Mouse (Mus musculus) gastrocnemius, adult 2 months (tissue): Measurements from ENCODE around the gene Fam160b1. TPM values are rescaled to one million over a fixed set of nuclear protein-coding genes. Genes with fewer than 3 reads are reported as not detected.
A peak's percentile ranks its signal among the peaks of the same experiment; 100 is the strongest.

ENCODE experiments used
- DNase-seq: peaks from one replicate; pipeline ENCODE4 v3.0.0; 2022
- H3K27ac ChIP-seq: fragments of 200-600 bp; 2 replicates; pipeline ENCODE4 v1.8.1; 2022; ENCODE audit warnings: mild to moderate bottlenecking
- H3K4me3 ChIP-seq: fragments of 200-600 bp; 2 replicates; pipeline ENCODE4 v1.8.1; 2022; ENCODE audit warnings: mild to moderate bottlenecking, moderate library complexity
- CTCF ChIP-seq: fragments of 200-600 bp; IDR thresholded peaks from 2 replicates; pipeline ENCODE4 v1.8.1; 2022; ENCODE audit warnings: antibody characterized with exemption, mild to moderate bottlenecking, moderate library complexity
- intact Hi-C: fragments of 180-260 bp; cut with DNase I; formaldehyde crosslinking; loops from one replicate; pipeline ENCODE4 v1.15.1; 2025
- long read RNA-seq, 2 experiments: library from polyadenylated mRNA; stranded (forward); transcript quantifications; one replicate each; pipeline ENCODE4 v2.0.0; 2021
- total RNA-seq, 2 experiments: library from RNA; stranded (reverse); gene quantifications; 2 replicates each; pipeline ENCODE4 v1.2.3; 2021

Gene Fam160b1
- total RNA-seq, result 10 to 100 TPM; 12.0 to 17.4 TPM
- long read RNA-seq, experiment 1, full-length matches to known transcripts, result 6 of 9 reads
- long read RNA-seq, experiment 1, partial matches to known transcripts, result 0 of 9 reads
- long read RNA-seq, experiment 1, other reads (novel, unspliced or antisense), result 3 of 9 reads
- long read RNA-seq, experiment 2, full-length matches to known transcripts, result 16 of 22 reads
- long read RNA-seq, experiment 2, partial matches to known transcripts, result 4 of 22 reads
- long read RNA-seq, experiment 2, other reads (novel, unspliced or antisense), result 2 of 22 reads

- peak; percentile 97 for DNase-seq
- peak; percentile 83 for TF ChIP-seq CTCF
- H3K4me3 ChIP-seq, result peak within 1 kb of the TSS; percentile 90
- intact Hi-C loops, result loop anchor here (10.0 kb wide), 1 partner anchor 546 kb away; no protein-coding TSS in a partner anchor
- peak within 1 kb of the TSS; percentile 98 for H3K27ac ChIP-seq
Observed at GRCm38 (mm10) chr19:57360341-57361130, at the start of gene Fam160b1. Gene Fam160b1, plus strand, starts transcription at chr19:57360680.

GRCm38 (mm10) chr19:57313226-57313625, 47.3 kb upstream of the Fam160b1 start:
- H3K4me3 ChIP-seq, result peak overlapping the region; percentile 87
- H3K27ac ChIP-seq, result peak overlapping the region; percentile 93
- no peak for DNase-seq
- intact Hi-C loops, result no loop called here
- TF ChIP-seq CTCF, result no peak

- intact Hi-C loops, result no loop called here
- peak overlapping the region; percentile 87 for H3K4me3 ChIP-seq
- H3K27ac ChIP-seq, result peak overlapping the region; percentile 93
- TF ChIP-seq CTCF, result no peak
- no peak for DNase-seq
Observed at GRCm38 (mm10) chr19:57313891-57314345, 46.6 kb upstream of the Fam160b1 start.

- H3K4me3 ChIP-seq, result peak within 1 kb of the TSS; percentile 87
- peak; percentile 33 for TF ChIP-seq CTCF
- intact Hi-C loops, result no loop called here
- peak; percentile 72 for DNase-seq
- peak within 1 kb of the TSS; percentile 93 for H3K27ac ChIP-seq
Observed at GRCm38 (mm10) chr19:57314346-57315012, 46.0 kb upstream of the Fam160b1 start, which contains the start of gene Ablim1. Gene Ablim1, minus strand, starts transcription at chr19:57314919.

- H3K27ac ChIP-seq, result peak overlapping the region; percentile 93
- intact Hi-C loops, result no loop called here
- no peak for TF ChIP-seq CTCF
- peak overlapping the region; percentile 87 for H3K4me3 ChIP-seq
- DNase-seq, result no peak
Observed at GRCm38 (mm10) chr19:57315013-57315565, 45.4 kb upstream of the Fam160b1 start.

GRCm38 (mm10) chr19:57316597-57316996, 43.9 kb upstream of the Fam160b1 start:
- DNase-seq, result no peak
- intact Hi-C loops, result no loop called here
- H3K27ac ChIP-seq, result peak overlapping the region; percentile 5; the same call in 1 of the 2 replicates

GRCm38 (mm10) chr19:57320656-57321382, 39.7 kb upstream of the Fam160b1 start:
- TF ChIP-seq CTCF, result no peak
- DNase-seq, result no peak
- Histone ChIP-seq H3K27ac (no peak overlapping the region), H3K4me3 (no peak overlapping the region)
- intact Hi-C loops, result no loop called here

More at GRCm38 (mm10) chr19:57316597-57316996, 43.9 kb upstream of the Fam160b1 start:
- no peak overlapping the region for H3K4me3 ChIP-seq
- no peak for TF ChIP-seq CTCF

GRCm38 (mm10) chr19:57321839-57322238, 38.6 kb upstream of the Fam160b1 start:
- no peak for TF ChIP-seq CTCF
- H3K4me3 ChIP-seq, result no peak overlapping the region
- intact Hi-C loops, result no loop called here
- no peak for DNase-seq
- H3K27ac ChIP-seq, result no peak overlapping the region

- intact Hi-C loops, result no loop called here
- TF ChIP-seq CTCF, result no peak
- no peak overlapping the region for H3K4me3 ChIP-seq
- no peak for DNase-seq
- no peak overlapping the region for H3K27ac ChIP-seq
Observed at GRCm38 (mm10) chr19:57322491-57322890, 38.0 kb upstream of the Fam160b1 start.

GRCm38 (mm10) chr19:57323087-57323486, 37.4 kb upstream of the Fam160b1 start:
- intact Hi-C loops, result no loop called here
- Histone ChIP-seq H3K4me3 (no peak overlapping the region), H3K27ac (no peak overlapping the region)
- DNase-seq, result no peak
- TF ChIP-seq CTCF, result no peak

GRCm38 (mm10) chr19:57325748-57326300, 34.7 kb upstream of the Fam160b1 start:
- peak; percentile 72 for DNase-seq
- Histone ChIP-seq H3K4me3 (no peak overlapping the region), H3K27ac (no peak overlapping the region; the same call in 1 of the 2 replicates)
- intact Hi-C loops, result loop anchor here (1.0 to 5.0 kb wide), 2 partner anchors 165 to 259 kb away; no protein-coding TSS in a partner anchor
- peak; percentile 73 for TF ChIP-seq CTCF
